Mouse (Mus musculus): ENCODE results near the gene Cxcl1. TPM values are rescaled to one million over a fixed set of nuclear protein-coding genes. Genes with fewer than 3 reads are reported as not detected.

The Cxcl1 gene
- polyA plus RNA-seq, 1 experiment, result 0.06 TPM

DNA sequence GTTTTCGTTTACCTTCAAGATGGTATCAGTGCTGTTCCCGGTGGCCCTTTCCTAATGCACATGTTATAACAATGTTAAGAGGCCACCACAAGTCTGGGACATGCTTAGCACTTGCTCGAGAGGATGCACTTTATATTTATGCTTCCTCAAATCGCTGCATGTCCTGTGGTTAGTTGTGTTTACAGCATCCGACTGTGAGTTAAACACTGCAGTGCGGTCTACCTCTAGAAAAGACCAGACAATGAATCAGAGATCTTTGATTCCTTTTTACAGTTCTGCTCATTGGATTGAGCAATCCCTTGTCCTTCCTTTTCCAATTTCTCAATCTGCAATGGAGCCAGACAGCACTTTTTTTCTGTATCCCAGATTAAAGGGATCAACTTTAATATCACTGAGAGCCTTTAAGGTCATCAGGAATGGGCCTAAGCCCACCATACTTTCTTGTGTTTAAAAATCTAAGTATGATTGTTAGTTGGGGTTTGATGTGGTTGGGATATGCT, 29.1 kb upstream of the Cxcl1 start:
- TF ChIP-seq CTCF (IDR thresholded peaks at IDR 0.05; ENCODE audit: extremely low read depth, insufficient read depth, low read length), result no peak
- no peak for TF ChIP-seq POLR2A (IDR thresholded peaks at IDR 0.05; ENCODE audit: extremely low read depth, insufficient read depth, low read length)
- Histone ChIP-seq H3K27ac (ENCODE audit: insufficient read depth, low read length) (no peak overlapping the region), H3K4me3 (ENCODE audit: insufficient read depth, low read length) (no peak overlapping the region), H3K4me1 (ENCODE audit: control insufficient read depth, insufficient read depth, low read length) (no peaks in the 10 kb centered on the region)

- H3K4me1 ChIP-seq (ENCODE audit: control insufficient read depth, insufficient read depth, low read length), result no peaks in the 10 kb centered on the region
- H3K27ac ChIP-seq (ENCODE audit: insufficient read depth, low read length), result no peak overlapping the region
- TF ChIP-seq POLR2A (IDR thresholded peaks at IDR 0.05; ENCODE audit: extremely low read depth, insufficient read depth, low read length) (no peak), CTCF (IDR thresholded peaks at IDR 0.05; ENCODE audit: extremely low read depth, insufficient read depth, low read length) (no peak)
- H3K4me3 ChIP-seq (ENCODE audit: insufficient read depth, low read length), result no peak overlapping the region
These were observed 24.3 kb upstream of the Cxcl1 start for GRCm38 (mm10) chr5:90866770-90867169.

GRCm38 (mm10) chr5:90872377-90872776, 18.7 kb upstream of the Cxcl1 start:
- H3K27ac ChIP-seq (ENCODE audit: insufficient read depth, low read length), result no peak overlapping the region
- no peaks in the 10 kb centered on the region for H3K4me1 ChIP-seq (ENCODE audit: control insufficient read depth, insufficient read depth, low read length)
- TF ChIP-seq CTCF (IDR thresholded peaks at IDR 0.05; ENCODE audit: extremely low read depth, insufficient read depth, low read length) (no peak), POLR2A (IDR thresholded peaks at IDR 0.05; ENCODE audit: extremely low read depth, insufficient read depth, low read length) (no peak)
- no peak overlapping the region for H3K4me3 ChIP-seq (ENCODE audit: insufficient read depth, low read length)

DNA sequence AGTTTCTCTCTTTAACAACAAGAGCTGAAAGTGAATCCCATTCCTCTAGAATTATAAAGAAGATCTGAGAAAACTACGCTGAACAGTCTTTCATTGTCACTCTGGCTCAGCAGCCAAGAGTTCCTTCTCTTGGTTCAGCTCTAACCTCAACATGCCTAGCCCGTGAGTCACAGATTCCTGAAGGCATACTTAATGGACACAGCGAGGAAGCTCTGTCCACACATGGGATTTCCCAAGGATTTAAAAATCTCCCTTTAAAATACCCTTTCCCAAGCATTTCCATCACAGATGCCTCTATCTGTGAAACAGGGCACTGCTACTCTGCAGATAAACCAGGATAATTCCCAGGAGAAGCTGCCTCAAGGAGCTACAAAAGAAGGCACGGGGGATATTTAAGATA, 15.0 kb upstream of the Cxcl1 start:
- no peaks in the 10 kb centered on the region for H3K4me1 ChIP-seq (ENCODE audit: control insufficient read depth, insufficient read depth, low read length)
- no peak for TF ChIP-seq CTCF (IDR thresholded peaks at IDR 0.05; ENCODE audit: extremely low read depth, insufficient read depth, low read length)
- no peak for TF ChIP-seq POLR2A (IDR thresholded peaks at IDR 0.05; ENCODE audit: extremely low read depth, insufficient read depth, low read length)

DNA sequence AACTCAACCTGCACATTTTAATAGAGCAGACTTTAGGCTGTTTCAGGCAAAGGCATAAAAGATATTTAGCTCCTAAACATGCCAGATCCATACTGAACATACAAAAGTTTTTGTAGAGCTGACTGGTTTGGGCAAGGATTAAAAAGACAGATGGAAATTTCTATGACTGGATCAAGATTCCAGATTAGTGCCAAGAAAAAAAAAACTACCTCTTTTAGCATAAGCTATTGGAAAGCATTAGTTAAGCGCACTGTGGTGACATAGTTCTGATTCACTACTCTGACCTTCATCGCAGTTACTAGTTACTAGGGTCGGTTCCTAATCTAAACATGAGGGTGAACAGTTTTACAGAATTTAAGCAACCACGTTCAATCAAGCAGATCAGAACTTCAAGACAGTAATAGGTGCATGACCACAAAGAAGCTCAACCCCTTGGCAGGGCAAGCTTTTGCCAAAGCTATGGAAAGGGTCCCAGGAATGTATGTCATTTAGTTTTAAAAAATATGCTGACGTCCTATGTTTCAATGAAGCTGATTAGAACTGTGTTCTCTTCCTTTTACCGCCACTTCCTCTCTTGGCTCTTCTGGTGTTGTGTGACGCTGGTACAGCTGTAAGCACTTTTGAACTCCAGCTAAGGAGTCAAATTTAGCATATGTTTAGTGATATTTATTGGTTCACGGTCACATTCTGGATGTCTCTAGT, 14.4 kb upstream of the Cxcl1 start:
- Histone ChIP-seq H3K27ac (ENCODE audit: insufficient read depth, low read length) (no peak overlapping the region), H3K4me1 (ENCODE audit: control insufficient read depth, insufficient read depth, low read length) (no peaks in the 10 kb centered on the region), H3K4me3 (ENCODE audit: insufficient read depth, low read length) (no peak overlapping the region)
- TF ChIP-seq POLR2A (IDR thresholded peaks at IDR 0.05; ENCODE audit: extremely low read depth, insufficient read depth, low read length) (no peak), CTCF (IDR thresholded peaks at IDR 0.05; ENCODE audit: extremely low read depth, insufficient read depth, low read length) (no peak)

More for the DNA sequence above, 15.0 kb upstream of the Cxcl1 start:
- Histone ChIP-seq H3K4me3 (ENCODE audit: insufficient read depth, low read length) (no peak overlapping the region), H3K27ac (ENCODE audit: insufficient read depth, low read length) (no peak overlapping the region)

DNA sequence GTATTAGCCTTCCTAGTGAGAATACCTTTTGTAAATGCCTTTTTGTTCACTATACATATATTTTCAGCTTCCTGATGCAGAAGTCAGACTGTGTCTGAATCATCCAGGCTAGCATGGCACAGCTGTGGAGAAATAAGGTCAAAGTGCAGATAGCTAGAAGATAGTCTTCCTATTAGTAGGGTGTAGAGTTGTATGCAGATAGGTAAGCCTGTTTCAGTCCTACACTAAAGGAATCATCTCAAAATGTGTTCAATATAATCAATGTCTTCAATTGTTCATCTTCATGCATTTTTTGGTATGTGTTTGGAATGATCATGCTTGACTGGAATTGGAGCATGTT, 13.9 kb upstream of the Cxcl1 start:
- H3K4me3 ChIP-seq (ENCODE audit: insufficient read depth, low read length), result no peak overlapping the region
- TF ChIP-seq POLR2A (IDR thresholded peaks at IDR 0.05; ENCODE audit: extremely low read depth, insufficient read depth, low read length) (no peak), CTCF (IDR thresholded peaks at IDR 0.05; ENCODE audit: extremely low read depth, insufficient read depth, low read length) (no peak)
- H3K4me1 ChIP-seq (ENCODE audit: control insufficient read depth, insufficient read depth, low read length), result no peaks in the 10 kb centered on the region
- H3K27ac ChIP-seq (ENCODE audit: insufficient read depth, low read length), result no peak overlapping the region

- no peaks in the 10 kb centered on the region for H3K4me1 ChIP-seq (ENCODE audit: control insufficient read depth, insufficient read depth, low read length)
- no peak overlapping the region for H3K4me3 ChIP-seq (ENCODE audit: insufficient read depth, low read length)
- no peak for TF ChIP-seq POLR2A (IDR thresholded peaks at IDR 0.05; ENCODE audit: extremely low read depth, insufficient read depth, low read length)
- no peak for TF ChIP-seq CTCF (IDR thresholded peaks at IDR 0.05; ENCODE audit: extremely low read depth, insufficient read depth, low read length)
- no peak overlapping the region for H3K27ac ChIP-seq (ENCODE audit: insufficient read depth, low read length)
These were observed 11.6 kb upstream of the Cxcl1 start for GRCm38 (mm10) chr5:90879307-90880014.

DNA sequence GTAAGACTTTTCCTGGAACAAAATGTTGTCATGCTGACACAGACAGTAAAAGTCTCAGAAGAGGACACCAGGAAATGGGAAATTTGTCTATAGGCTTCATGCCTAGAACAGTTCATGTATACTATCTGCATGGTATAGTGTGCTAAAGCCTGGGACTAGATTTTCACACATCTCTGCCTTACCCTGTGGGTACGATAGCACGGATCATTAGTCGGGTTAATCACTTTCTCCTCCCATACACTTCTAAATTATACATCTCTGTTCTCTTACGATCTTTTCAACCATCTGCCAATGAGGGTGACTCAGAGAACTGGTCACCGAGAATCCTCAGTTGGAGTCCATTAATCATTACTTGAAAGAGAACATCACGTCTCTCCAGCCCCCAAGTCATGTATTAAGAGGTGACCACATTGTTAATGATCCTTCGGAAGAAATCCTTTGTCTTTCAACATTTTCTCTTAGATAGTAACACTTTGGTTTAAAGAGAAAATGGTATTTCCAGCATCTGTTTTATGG, 10.6 kb upstream of the Cxcl1 start:
- H3K4me3 ChIP-seq (ENCODE audit: insufficient read depth, low read length), result no peak overlapping the region
- no peak overlapping the region for H3K27ac ChIP-seq (ENCODE audit: insufficient read depth, low read length)
- no peaks in the 10 kb centered on the region for H3K4me1 ChIP-seq (ENCODE audit: control insufficient read depth, insufficient read depth, low read length)
- TF ChIP-seq CTCF (IDR thresholded peaks at IDR 0.05; ENCODE audit: extremely low read depth, insufficient read depth, low read length) (no peak), POLR2A (IDR thresholded peaks at IDR 0.05; ENCODE audit: extremely low read depth, insufficient read depth, low read length) (no peak)

- TF ChIP-seq CTCF (IDR thresholded peaks at IDR 0.05; ENCODE audit: extremely low read depth, insufficient read depth, low read length) (no peak), POLR2A (IDR thresholded peaks at IDR 0.05; ENCODE audit: extremely low read depth, insufficient read depth, low read length) (no peak)
- Histone ChIP-seq H3K4me1 (ENCODE audit: control insufficient read depth, insufficient read depth, low read length) (no peaks in the 10 kb centered on the region), H3K27ac (ENCODE audit: insufficient read depth, low read length) (no peak overlapping the region), H3K4me3 (ENCODE audit: insufficient read depth, low read length) (no peak overlapping the region)
These were observed 10.0 kb upstream of the Cxcl1 start for GRCm38 (mm10) chr5:90881021-90881420.

GRCm38 (mm10) chr5:90881682-90882081, 9.4 kb upstream of the Cxcl1 start:
- no peaks in the 10 kb centered on the region for H3K4me1 ChIP-seq (ENCODE audit: control insufficient read depth, insufficient read depth, low read length)
- no peak overlapping the region for H3K4me3 ChIP-seq (ENCODE audit: insufficient read depth, low read length)
- no peak overlapping the region for H3K27ac ChIP-seq (ENCODE audit: insufficient read depth, low read length)
- TF ChIP-seq POLR2A (IDR thresholded peaks at IDR 0.05; ENCODE audit: extremely low read depth, insufficient read depth, low read length) (no peak), CTCF (IDR thresholded peaks at IDR 0.05; ENCODE audit: extremely low read depth, insufficient read depth, low read length) (no peak)
